Mouse (Mus musculus): ENCODE data around the gene Gje1.

GRCm38 (mm10) chr10:14690349-14690748 lies 27.7 kb downstream of the Gje1 start:
- TF ChIP-seq USF1 (IDR thresholded peaks at IDR 0.05; ENCODE audit: low read depth, low read length) (no peak), CHD2 (IDR thresholded peaks at IDR 0.05; ENCODE audit: low read length) (no peak), CTCF (conservative IDR thresholded peaks at IDR 0.05 in 1 of 2, IDR thresholded peaks at IDR 0.05 in 1 of 2; ENCODE audit: low read depth in 2 of 2, low read length in 2 of 2) (no peak), RAD21 (IDR thresholded peaks at IDR 0.05; ENCODE audit: low read depth, low read length) (no peak), POLR2A (IDR thresholded peaks at IDR 0.05; ENCODE audit: low read depth, low read length) (no peak), USF2 (conservative IDR thresholded peaks at IDR 0.05; ENCODE audit: low read depth, low read length) (no peak)

Measured in CH12.LX (cell line).